Mouse (Mus musculus): ENCODE results near the gene Abhd14b. TPM values are rescaled to one million over a fixed set of nuclear protein-coding genes. Genes with fewer than 3 reads are reported as not detected.

Abhd14b gene
- total RNA-seq, 1 experiment from 2014 or later, result 3.3 TPM

DNA sequence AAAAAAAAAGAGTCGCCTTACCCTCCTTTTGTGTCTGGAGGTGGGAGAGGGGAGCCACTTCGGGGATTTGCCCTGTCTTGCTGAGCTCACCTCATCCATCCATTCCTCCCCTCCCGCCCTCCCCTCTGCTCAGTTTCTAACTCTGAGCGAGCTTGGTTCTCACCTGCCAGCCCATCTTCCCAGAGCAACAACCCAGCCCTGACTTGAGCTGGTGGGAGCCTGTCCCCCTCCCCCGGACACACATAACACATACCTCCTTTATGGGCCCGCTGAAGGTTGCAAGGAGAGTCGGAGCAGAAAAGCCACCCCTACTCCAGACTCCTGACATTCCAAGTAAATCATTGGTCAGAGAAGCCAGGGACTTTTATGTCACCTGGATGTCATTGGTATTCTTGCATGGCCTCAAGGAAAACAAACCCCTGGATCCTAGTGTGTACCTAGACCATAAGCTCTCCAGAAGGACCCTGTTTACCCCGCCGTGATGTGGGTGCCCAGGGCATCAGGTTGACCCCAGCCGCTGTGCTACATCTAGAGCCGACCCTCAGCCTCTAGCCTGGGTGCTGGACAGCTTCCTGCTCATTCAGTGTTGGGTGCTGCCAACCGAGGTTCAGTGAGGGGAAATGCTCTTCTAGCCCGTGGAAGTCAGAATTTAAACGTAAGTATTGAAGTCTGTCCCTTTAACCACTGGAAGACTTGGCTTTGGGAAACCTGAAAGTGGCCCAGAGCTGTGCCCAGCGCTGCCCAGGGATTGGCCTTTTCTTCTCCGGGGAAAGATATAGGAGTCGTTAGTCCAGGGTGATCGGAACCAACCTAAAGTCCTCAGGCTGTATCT is 26.0 kb upstream of the Abhd14b start:
- ATAC-seq (replicated peaks; ENCODE audit: insufficient number of reproducible peaks, low FRiP score, low TSS enrichment, poor library complexity, severe bottlenecking), result no peak

DNA sequence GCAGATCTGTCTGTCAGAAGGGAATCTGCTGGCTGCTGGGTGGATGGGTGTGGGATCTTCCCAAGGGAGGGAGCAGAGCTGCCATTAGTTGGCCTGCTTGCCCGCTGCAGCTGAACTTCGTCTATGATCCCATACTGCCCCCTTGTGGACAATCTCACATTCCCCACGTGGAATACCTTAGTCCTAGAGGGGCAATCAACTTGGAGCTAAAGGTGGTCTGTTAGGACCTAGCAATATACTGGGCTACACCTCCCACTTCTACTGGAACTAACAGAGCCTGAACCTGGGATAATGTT is 25.4 kb upstream of the Abhd14b start:
- ATAC-seq (replicated peaks; ENCODE audit: insufficient number of reproducible peaks, low FRiP score, low TSS enrichment, poor library complexity, severe bottlenecking), result peak; percentile 64

DNA sequence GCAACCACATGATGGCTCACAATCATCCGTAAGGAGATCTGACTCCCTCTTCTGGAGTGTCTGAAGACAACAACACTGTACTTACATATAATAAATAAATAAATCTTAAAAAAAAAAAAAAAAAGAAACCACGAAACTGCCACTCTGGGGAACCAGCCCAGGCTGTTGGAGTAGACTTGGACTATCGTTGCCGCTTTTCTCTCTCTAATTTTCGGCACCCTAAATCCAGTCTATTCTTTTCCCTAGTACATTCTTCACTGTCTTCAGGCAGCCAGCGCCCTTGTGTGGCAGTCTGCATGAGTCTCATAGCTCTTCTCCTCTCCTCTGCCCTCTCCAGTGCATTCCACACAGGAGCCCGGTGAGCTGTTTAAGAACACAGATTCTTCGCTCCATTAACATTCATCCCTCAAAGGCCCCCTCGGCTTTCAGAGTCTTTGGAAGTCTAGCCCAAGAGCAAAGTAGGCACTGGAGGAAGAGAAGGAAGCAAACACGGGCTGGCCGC is 18.5 kb upstream of the Abhd14b start:
- ATAC-seq (replicated peaks; ENCODE audit: insufficient number of reproducible peaks, low FRiP score, low TSS enrichment, poor library complexity, severe bottlenecking), result 0 out of 2 replicates have a peak, but pooled peaks have one; percentile 8

DNA sequence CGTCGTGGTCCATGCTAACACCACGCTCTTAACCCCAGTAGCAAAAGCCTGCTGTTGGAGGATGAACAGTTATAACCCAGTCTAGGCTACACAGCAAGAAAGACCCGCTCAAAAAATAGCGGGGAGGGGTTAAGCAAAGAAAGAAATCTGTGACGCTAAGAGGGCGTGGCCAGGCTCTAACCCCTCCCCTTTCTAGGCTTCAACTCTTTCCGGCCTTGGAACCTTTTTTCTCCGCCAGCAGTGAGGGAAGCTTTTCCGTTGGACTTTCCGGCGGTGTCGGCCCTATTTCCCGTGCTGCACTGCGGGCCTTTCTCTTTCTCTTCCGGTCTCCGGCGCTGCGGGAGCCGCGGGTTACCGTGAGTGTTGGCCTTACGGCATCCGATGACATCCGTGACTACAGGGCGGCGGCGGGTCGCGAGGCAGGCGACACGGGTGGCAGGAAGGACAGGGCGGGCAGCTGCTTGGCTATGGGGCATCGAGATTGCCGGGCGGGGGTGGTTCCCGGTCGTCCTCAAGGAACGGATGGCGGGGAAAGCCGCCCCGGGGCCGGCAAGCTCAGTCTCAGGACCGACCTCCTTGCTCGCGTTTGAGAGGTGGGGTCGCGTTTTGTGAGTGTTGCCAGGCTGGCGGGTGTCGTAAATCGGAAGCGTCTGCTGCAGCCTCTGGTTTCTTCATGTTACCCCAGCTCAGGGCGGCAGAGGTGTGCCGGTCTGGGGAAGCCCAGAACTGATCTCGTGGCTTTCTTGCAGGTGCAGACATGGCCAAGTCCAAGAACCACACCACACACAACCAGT is 17.8 kb upstream of the Abhd14b start, which contains the start of gene Rpl29:
Gene Rpl29 (plus strand): TSS at position 234 of the 794 bp plus-strand sequence.
- peak; percentile 94 for ATAC-seq (replicated peaks; ENCODE audit: insufficient number of reproducible peaks, low FRiP score, low TSS enrichment, poor library complexity, severe bottlenecking)

DNA sequence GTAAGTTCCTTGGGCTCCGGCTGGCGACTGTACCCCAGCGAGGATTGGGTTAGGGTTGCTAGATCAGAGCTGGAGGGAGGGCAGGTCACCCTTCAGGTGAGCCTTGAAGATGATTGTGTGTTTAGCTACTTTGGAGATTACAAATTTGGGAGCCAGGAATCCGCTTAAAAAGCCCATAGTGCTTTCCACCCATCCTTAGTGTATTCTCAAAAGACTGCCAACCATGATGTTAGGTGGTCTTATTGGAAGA is 17.3 kb upstream of the Abhd14b start:
- no peak for ATAC-seq (replicated peaks; ENCODE audit: insufficient number of reproducible peaks, low FRiP score, low TSS enrichment, poor library complexity, severe bottlenecking)

DNA sequence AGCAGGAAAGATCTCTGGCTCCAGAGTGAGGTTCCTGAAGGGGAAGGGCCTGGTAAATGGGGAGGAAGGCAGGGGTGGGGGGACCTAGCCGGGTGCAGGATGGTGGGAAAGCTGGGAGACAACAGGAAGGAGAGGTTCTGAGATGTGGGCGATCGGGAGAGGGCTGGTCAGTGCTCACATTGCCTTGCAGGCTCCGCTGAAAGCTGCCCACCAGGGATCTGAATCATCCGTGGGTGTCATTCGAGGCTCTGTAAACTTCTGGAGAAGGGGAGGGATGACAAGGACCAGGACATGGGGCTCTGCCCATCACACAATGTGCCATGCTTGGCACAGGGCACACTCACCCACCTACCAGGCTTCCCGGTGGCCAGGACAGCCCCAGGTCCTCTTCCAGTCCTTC is 13.9 kb upstream of the Abhd14b start:
- ATAC-seq (replicated peaks; ENCODE audit: insufficient number of reproducible peaks, low FRiP score, low TSS enrichment, poor library complexity, severe bottlenecking), result no peak

DNA sequence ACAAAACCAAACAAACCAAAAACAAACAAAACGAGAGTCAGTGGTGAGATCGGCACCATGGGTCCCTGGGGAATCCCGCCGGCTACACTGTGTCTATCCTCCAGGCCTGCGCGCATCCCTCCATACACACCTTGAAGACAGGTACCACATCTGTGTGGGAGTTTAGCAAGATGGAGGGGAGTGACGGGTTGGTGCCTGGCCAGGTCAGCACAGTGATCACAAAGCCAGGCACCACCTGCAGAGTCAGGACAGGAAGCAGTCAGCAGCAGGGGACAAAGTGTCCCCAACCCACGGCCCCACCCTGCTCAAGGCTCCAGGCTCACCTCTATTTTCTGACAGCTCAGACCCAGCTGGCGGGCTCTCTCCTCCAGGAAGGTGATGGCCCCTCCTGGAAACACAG is 10.7 kb upstream of the Abhd14b start:
- ATAC-seq (replicated peaks; ENCODE audit: insufficient number of reproducible peaks, low FRiP score, low TSS enrichment, poor library complexity, severe bottlenecking), result no peak

DNA sequence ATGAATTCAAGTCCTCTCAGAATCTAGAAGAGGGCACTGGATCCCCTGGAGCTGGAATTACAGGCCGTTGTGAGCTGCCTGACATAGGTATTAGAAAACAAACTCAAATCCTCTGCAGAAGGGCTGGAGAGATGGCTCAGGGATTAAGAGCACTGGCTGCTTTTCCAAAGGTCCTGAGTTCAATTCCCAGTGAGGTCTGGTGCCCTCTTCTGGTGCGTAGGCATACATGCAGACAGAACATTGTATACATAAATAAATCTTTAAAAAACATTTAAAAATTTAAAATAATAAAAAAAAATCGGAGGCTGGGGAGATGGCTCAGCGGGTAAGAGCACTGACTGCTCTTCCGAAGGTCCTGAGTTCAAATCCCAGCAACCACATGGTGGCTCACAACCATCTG is 4.6 kb upstream of the Abhd14b start:
- ATAC-seq (replicated peaks; ENCODE audit: insufficient number of reproducible peaks, low FRiP score, low TSS enrichment, poor library complexity, severe bottlenecking), result no peak

DNA sequence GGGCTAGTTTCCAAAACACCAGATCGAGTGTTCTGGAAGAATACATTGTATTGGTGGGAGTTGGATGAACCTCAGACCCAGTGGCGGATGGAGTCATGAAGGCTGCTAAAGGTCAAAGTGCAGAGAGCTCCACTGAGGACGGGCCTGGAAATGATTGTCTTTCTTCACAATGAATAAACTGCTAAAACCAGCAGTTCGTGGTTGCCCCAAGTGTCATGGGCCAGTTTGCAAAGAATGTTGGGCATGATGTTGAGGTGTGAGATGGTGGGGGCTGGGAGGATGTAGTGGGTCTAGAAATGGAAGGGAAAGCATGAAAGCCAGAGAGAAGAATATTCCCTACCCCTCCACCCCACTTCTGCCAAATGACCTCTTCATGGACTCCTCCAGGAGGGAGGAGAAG is 2.4 kb upstream of the Abhd14b start:
- no peak for ATAC-seq (replicated peaks; ENCODE audit: insufficient number of reproducible peaks, low FRiP score, low TSS enrichment, poor library complexity, severe bottlenecking)

DNA sequence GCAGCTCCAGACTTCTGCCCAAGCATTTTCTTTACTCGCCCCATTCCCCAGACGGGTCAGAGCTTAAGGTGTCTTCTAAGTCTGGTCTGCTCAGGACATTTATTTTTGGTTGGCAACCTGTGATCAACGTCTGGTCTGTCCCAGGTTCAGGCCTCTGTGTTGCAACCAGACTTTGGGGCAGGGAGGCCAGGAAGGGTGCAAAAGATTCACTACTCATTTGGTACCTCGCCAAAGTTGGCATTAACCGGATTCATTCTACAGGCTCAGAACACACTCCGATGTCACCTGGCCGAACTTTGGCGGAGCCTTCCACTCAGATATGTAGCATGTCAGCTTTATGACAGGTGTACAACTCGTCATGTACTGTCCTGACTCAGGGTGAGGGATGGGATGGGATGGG is 692 bp downstream of the Abhd14b start:
- no peak for ATAC-seq (replicated peaks; ENCODE audit: insufficient number of reproducible peaks, low FRiP score, low TSS enrichment, poor library complexity, severe bottlenecking)

DNA sequence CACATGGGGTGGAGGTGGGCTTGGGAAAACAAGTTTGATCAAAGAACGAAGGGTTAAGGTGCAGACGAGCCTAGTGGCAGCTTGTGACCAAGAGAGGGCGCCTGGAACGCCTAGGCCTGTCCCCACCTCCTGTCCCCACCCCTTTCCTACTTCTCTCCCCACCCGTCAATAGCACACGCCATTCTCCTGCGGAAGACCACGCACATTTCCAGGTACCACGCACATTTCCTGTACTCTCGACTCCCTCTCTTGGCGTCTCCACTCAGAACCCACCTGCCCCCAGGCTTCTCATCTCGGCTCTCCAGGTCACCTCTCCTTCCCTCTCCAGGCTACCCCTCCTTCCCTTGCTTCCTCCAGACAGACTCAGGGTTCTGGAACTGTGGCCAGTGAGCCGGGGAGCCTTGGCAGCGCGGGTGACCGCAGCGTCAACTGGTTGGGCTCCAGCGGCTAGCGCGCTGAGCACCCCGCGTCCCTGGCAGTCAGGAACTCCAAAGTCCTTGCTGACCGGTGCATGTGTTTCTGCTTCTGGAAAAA is 1.3 kb downstream of the Abhd14b start:
- ATAC-seq (replicated peaks; ENCODE audit: insufficient number of reproducible peaks, low FRiP score, low TSS enrichment, poor library complexity, severe bottlenecking), result peak; percentile 64

DNA sequence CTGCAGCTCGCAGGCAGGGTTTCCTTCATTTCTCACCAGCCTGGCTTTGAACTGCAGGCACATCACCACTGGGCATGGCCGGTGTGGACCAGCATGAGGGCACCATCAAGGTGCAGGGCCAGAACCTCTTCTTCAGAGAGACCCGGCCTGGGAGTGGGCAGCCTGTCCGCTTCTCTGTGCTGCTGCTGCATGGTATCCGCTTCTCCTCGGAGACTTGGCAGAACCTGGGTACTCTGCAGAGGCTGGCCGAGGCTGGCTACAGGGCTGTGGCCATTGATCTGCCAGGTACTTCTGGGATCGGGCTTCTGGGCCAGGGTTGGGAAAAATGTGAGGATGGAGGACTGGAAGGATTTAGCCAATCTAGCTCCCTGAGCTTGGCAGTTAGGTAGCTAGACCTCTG is 2.7 kb downstream of the Abhd14b start:
- no peak for ATAC-seq (replicated peaks; ENCODE audit: insufficient number of reproducible peaks, low FRiP score, low TSS enrichment, poor library complexity, severe bottlenecking)

DNA sequence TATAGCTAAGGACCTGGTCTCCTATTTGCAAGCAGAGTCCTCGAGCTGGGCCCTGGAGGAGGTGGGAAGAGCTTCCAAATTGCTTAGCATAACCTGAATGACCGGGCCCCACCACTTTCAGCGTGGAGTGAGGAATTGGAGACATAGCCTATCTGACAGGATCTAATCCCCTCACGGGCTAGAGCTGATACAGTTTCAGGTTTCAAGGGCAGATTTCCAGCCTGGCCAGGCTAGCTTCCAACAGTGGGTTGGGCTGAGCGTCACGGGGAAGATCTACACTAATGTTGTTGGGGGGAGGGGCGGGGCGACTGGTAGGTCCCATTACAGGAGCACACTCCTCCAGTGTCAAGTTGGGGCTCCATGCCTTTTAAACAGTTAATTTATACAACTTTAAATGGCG is 3.4 kb downstream of the Abhd14b start:
- no peak for ATAC-seq (replicated peaks; ENCODE audit: insufficient number of reproducible peaks, low FRiP score, low TSS enrichment, poor library complexity, severe bottlenecking)

DNA sequence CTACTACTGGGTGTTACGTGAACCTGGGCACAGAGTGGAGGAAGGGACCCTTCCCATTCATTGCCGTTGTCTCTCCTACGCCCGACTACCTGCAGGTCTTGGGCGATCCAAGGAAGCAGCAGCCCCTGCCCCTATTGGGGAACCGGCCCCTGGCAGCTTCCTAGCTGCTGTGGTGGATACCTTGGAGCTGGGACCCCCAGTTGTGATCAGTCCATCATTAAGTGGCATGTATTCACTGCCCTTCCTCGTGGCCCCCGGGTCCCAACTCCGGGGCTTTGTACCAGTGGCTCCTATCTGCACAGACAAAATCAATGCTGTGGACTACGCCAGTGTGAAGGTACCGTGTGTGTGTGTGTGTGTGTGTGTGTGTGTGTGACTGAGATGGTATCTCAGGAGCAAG is 4.0 kb downstream of the Abhd14b start:
- no peak for ATAC-seq (replicated peaks; ENCODE audit: insufficient number of reproducible peaks, low FRiP score, low TSS enrichment, poor library complexity, severe bottlenecking)

DNA sequence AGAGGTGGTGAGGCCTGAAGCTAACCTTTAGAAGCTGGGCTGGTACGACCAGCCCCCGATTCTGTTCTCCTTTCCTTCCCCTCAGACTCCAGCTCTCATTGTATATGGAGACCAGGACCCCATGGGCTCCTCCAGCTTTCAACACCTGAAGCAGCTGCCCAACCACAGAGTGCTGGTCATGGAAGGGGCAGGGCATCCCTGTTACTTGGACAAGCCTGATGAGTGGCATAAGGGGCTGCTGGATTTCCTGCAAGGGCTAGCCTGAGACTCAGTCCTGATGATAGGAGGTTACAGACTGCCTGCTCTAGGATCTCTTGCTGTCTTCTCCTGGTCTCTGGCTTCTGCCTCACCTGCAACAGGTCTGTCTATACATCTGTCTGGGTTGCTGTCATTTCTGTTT is 4.6 kb downstream of the Abhd14b start:
- ATAC-seq (replicated peaks; ENCODE audit: insufficient number of reproducible peaks, low FRiP score, low TSS enrichment, poor library complexity, severe bottlenecking), result no peak

DNA sequence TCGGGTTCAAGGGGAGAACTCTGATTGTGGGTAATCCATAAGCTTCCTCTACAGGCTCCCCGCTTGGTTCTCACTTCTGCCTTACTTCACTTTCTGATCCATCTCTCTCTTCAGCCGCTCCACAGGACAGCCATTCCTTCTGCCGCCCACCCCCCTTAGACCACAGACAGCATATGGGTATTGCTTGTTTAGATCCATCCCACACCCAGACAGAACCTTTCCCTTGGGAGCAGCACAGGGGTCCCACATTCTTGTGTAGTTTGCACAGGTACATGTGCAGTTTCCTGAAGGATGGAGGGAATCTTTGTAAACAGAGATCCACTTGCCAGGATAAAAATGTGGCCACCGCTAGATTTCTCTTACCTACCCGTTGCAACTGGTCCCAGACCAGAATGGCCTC is 5.1 kb downstream of the Abhd14b start:
- no peak for ATAC-seq (replicated peaks; ENCODE audit: insufficient number of reproducible peaks, low FRiP score, low TSS enrichment, poor library complexity, severe bottlenecking)

DNA sequence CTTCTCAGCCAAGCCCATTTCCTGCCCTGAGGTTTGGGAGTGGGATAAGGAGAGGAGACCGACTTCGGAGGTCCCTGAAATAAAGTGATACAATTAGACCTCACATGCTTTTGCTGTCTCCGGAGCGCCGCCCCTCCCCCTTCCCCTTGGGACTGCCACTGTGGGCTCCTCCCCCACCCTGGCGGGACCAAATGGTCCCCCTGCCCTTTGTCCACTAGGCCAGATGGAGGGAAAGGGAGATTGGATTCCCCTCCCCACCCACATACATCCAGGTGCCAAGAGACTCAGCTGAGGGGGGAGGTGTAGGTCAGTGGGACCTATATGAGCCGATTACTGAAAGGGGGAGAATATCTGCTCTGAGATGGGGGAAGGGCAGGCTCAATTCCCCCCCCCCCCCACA is 5.6 kb downstream of the Abhd14b start:
- no peak for ATAC-seq (replicated peaks; ENCODE audit: insufficient number of reproducible peaks, low FRiP score, low TSS enrichment, poor library complexity, severe bottlenecking)

DNA sequence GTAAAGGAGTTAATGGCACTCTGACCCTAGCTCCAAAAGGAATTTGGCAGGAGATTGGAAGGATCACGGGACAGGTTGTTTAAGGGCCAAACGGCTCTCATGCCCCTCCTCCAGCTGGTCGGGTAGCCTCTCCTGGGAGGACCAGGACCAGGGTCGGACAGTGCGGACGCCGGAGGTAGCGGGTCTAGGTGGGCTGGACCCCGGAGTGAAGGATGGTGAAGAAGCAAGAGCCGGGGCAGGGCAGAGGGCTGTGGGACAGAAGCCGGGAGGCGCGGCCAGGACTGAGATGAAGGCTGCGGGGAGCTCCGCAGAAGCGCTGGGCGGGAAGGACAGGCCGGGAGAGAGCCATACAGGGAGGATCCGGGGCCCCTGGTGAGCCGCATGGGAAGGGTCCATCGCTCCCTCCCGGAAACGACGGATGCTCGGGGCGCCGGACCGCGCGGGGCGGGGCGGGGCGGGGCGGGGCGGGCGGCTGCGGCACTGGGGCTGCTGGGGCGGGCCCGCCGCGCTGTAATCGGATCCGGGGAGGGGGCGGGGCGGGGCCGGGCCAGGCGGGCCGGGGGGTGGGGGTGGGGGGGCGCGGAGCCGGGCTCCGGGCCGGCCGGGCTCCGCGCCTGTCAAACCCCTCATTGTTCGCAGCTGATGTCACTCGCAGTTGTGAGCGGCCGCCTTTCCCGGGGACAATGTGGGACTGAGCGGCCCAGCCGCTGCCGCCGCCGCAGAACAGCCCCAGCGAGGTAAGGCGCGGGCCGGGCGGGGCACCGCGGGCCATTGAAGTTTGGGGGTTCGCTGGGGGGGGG is 6.2 kb downstream of the Abhd14b start, which contains the start of gene Pcbp4:
Gene Pcbp4 (plus strand): TSS at position 21 of the 800 bp plus-strand sequence.
- no peak for ATAC-seq (replicated peaks; ENCODE audit: insufficient number of reproducible peaks, low FRiP score, low TSS enrichment, poor library complexity, severe bottlenecking)

DNA sequence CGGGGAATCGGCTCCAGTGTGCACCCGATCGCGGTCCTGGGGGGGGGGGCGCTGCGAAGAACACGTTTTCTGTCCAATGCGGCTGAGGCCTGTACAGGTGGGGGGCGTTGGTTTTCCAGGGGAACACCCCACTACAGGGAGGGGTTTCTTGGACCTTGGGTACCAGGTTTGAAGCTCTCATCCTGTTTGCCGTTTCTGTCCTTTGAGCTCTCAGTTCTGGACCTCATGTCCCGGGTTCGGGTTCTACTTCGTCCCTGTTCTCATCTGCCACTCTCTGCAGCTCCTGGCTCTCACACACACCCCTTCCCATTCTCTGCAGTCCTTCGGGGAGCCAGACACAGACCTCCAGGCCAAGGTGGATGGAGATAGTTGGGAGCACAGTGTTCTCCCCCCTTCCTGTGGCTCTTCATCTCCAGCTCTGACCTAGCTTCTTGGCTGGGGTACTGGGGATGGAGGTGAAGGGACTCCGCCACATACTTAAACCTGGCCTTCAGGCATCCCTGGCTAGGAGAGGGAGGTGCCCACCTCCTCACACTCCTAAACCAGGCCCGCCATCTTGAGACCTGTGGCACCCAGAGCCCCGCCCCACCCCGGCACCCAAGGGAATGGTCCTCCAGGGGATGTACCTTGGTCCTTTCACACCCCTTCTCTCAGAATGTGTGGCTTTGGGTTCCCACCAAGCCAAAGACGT is 7.0 kb downstream of the Abhd14b start:
- ATAC-seq (replicated peaks; ENCODE audit: insufficient number of reproducible peaks, low FRiP score, low TSS enrichment, poor library complexity, severe bottlenecking), result no peak

Data from monocyte, adult 5-6 weeks (primary cell).